Mouse (Mus musculus): ENCODE data around the gene Gm21366. TPM values are rescaled to one million over a fixed set of nuclear protein-coding genes. Genes with fewer than 3 reads are reported as not detected.
"Not testable (repeated sequence)": the region's sequence is repeated elsewhere in the genome, so short reads cannot be mapped to it uniquely, and the experiment has no call there.

Gene Gm21366
- not detected in 2 replicates for polyA plus RNA-seq (2015; fragmentation: Nextera tagmentation; extraction: Ambion mirVana)

DNA sequence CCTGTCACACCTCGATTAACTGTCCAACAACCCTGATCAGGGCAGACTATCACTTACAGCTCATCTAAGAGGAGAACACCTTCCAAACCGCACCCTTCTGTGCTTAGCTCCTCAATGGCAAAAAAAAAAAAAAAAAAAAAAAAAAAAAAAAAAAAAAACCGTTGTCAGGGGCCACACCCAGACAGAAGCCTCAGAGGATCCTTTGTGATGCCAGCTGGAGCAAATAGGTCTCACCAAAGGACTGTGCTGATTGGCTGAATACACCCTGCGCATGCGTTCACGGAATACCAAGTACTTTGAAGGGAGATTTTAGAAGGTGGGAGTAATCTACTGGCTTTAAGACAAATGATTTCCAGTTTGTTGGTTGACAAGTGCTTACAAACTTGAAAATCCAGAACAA is at the start of gene Gm21366:
Gm21366 (minus strand) TSS at position 101 of the 400 bp plus-strand sequence.
- not testable (repeated sequence) for H3K4me2 ChIP-seq (ENCODE audit: low read depth, low read length); H3K27me3 ChIP-seq (ENCODE audit: control insufficient read depth, insufficient read depth, low read length); ATAC-seq (replicated peaks; ENCODE audit: extremely low read depth, insufficient read depth, low FRiP score); H3K4me3 ChIP-seq (ENCODE audit: low read length); H3K27ac ChIP-seq (ENCODE audit: low read length); H3K4me1 ChIP-seq (ENCODE audit: control insufficient read depth, insufficient read depth, low read length); H3K9ac ChIP-seq (ENCODE audit: low read length); H3K9me3 ChIP-seq (replicated peaks; ENCODE audit: control insufficient read depth, low read length); H3K36me3 ChIP-seq (ENCODE audit: control insufficient read depth, insufficient read depth)
- no CpG with 5 or more reads among the region's 6 CpGs for WGBS

All from heart, embryonic 16.5 days (tissue).